Mouse (Mus musculus): ENCODE measurements around the gene Brox. TPM values are rescaled to one million over a fixed set of nuclear protein-coding genes. Genes with fewer than 3 reads are reported as not detected.
"Not testable (repeated sequence)": the region's sequence is repeated elsewhere in the genome, so short reads cannot be mapped to it uniquely, and the experiment has no call there.

The Brox gene
- polyA plus RNA-seq, 1 experiment, result 40.5 TPM

- Histone ChIP-seq H3K36me3 (ENCODE audit: control insufficient read depth, insufficient read depth, low read length, poor library complexity, severe bottlenecking) (peaks cover 16% of the 10 kb centered on the region), H3K4me1 (ENCODE audit: control insufficient read depth, insufficient read depth, low read length) (no peaks in the 10 kb centered on the region), H3K4me3 (ENCODE audit: low read depth, low read length) (no peak overlapping the region), H3K9me3 (replicated peaks; ENCODE audit: control insufficient read depth, insufficient read depth, low read length, poor library complexity, severe bottlenecking) (no peaks in the 10 kb centered on the region), H3K27ac (ENCODE audit: insufficient read depth, low read length) (no peak overlapping the region), H3K9ac (ENCODE audit: low read depth, poor library complexity, severe bottlenecking) (no peak overlapping the region), H3K27me3 (ENCODE audit: control insufficient read depth, insufficient read depth, low read length, poor library complexity, severe bottlenecking) (no peaks in the 10 kb centered on the region)
- TF ChIP-seq EP300 (IDR thresholded peaks at IDR 0.05; ENCODE audit: insufficient read depth, low read depth, low read length) (no peak), POLR2A (IDR thresholded peaks at IDR 0.05; ENCODE audit: insufficient read depth, low read length) (no peak)
These were observed 26.9 kb upstream of the Brox start for GRCm38 (mm10) chr1:183323923-183324322.

DNA sequence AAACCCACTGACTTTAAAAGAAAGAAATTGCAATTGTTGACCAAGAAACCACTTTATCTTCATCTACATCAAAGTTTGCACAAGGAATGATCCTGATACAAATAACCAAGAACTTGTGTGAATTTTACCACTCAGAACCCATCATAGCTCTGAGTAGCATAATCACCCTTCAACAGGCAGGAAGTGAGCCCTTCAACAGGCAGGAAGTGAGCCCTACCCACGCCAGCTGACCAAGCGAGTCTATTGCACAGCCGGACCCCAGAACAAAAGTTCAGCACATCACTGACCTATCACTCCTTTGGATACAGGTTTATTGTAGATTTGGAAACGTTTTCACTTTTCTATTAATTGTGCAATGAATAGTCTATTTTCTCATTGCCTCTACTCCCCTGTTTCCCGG lies 25.4 kb upstream of the Brox start:
- peaks cover 21% of the 10 kb centered on the region for H3K36me3 ChIP-seq (ENCODE audit: control insufficient read depth, insufficient read depth, low read length, poor library complexity, severe bottlenecking)
- H3K27ac ChIP-seq (ENCODE audit: insufficient read depth, low read length); H3K9me3 ChIP-seq (replicated peaks; ENCODE audit: control insufficient read depth, insufficient read depth, low read length, poor library complexity, severe bottlenecking); H3K27me3 ChIP-seq (ENCODE audit: control insufficient read depth, insufficient read depth, low read length, poor library complexity, severe bottlenecking); H3K9ac ChIP-seq (ENCODE audit: low read depth, poor library complexity, severe bottlenecking); H3K4me3 ChIP-seq (ENCODE audit: low read depth, low read length); H3K4me1 ChIP-seq (ENCODE audit: control insufficient read depth, insufficient read depth, low read length): not testable (repeated sequence)

DNA sequence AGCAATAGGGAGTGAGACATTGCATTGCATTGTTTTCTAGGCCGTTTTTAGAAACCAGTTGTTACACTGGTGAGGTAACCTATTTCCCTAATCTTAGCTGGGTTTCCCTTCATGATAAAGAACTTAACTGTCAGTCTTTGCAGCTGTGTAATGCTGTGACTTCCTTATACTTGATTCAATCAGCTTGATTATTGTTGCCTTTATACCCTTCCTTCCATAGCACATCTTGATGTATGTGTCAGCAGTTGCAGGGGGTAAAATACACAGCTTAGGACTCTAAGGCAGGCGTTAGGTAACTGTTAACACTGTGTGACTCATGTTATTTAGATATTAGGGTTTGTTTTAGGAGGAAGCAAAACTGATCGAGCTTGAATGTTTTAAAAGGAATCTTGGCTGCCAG lies 23.6 kb upstream of the Brox start:
- Histone ChIP-seq H3K4me3 (ENCODE audit: low read depth, low read length) (no peak overlapping the region), H3K36me3 (ENCODE audit: control insufficient read depth, insufficient read depth, low read length, poor library complexity, severe bottlenecking) (peaks cover 22% of the 10 kb centered on the region)

GRCm38 (mm10) chr1:183315783-183316182 lies 18.7 kb upstream of the Brox start:
- Histone ChIP-seq H3K36me3 (ENCODE audit: control insufficient read depth, insufficient read depth, low read length, poor library complexity, severe bottlenecking) (peaks cover 23% of the 10 kb centered on the region), H3K9ac (ENCODE audit: low read depth, poor library complexity, severe bottlenecking) (no peak overlapping the region), H3K27ac (ENCODE audit: insufficient read depth, low read length) (no peak overlapping the region), H3K4me1 (ENCODE audit: control insufficient read depth, insufficient read depth, low read length) (no peaks in the 10 kb centered on the region), H3K4me3 (ENCODE audit: low read depth, low read length) (no peak overlapping the region), H3K9me3 (replicated peaks; ENCODE audit: control insufficient read depth, insufficient read depth, low read length, poor library complexity, severe bottlenecking) (no peaks in the 10 kb centered on the region), H3K27me3 (ENCODE audit: control insufficient read depth, insufficient read depth, low read length, poor library complexity, severe bottlenecking) (no peaks in the 10 kb centered on the region)
- TF ChIP-seq CTCF (IDR thresholded peaks at IDR 0.05; ENCODE audit: low read depth, low read length) (no peak), EP300 (IDR thresholded peaks at IDR 0.05; ENCODE audit: insufficient read depth, low read depth, low read length) (no peak), POLR2A (IDR thresholded peaks at IDR 0.05; ENCODE audit: insufficient read depth, low read length) (no peak)

More for the DNA sequence above, 23.6 kb upstream of the Brox start:
- no peaks in the 10 kb centered on the region for H3K9me3 ChIP-seq (replicated peaks; ENCODE audit: control insufficient read depth, insufficient read depth, low read length, poor library complexity, severe bottlenecking)
- H3K9ac ChIP-seq (ENCODE audit: low read depth, poor library complexity, severe bottlenecking), result no peak overlapping the region
- TF ChIP-seq CTCF (IDR thresholded peaks at IDR 0.05; ENCODE audit: low read depth, low read length), result no peak
- TF ChIP-seq POLR2A (IDR thresholded peaks at IDR 0.05; ENCODE audit: insufficient read depth, low read length), result no peak
- TF ChIP-seq EP300 (IDR thresholded peaks at IDR 0.05; ENCODE audit: insufficient read depth, low read depth, low read length), result no peak
- H3K4me1 ChIP-seq (ENCODE audit: control insufficient read depth, insufficient read depth, low read length), result no peaks in the 10 kb centered on the region
- H3K27me3 ChIP-seq (ENCODE audit: control insufficient read depth, insufficient read depth, low read length, poor library complexity, severe bottlenecking), result no peaks in the 10 kb centered on the region
- H3K27ac ChIP-seq (ENCODE audit: insufficient read depth, low read length), result no peak overlapping the region

DNA sequence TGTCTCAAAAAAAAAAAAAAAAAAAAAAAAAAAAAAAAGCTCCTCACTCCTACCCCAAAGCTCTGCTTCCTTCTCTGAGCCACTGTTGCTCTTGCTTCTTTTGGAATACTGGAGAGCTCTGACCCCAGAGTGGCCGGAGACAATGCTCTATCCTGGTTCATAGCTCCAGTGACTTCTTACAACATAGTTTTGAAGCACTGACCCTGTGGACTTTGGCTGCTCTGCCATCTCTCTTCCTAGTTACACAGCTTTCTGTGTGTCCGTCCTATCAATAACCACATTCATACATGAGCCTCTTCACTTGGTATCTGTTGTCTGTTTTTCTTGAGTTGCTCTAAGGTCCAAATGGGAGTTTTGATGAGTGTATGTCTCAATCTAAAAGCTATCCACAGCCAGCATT lies 15.0 kb upstream of the Brox start:
- TF ChIP-seq CTCF (IDR thresholded peaks at IDR 0.05; ENCODE audit: low read depth, low read length) (no peak), POLR2A (IDR thresholded peaks at IDR 0.05; ENCODE audit: insufficient read depth, low read length) (no peak), EP300 (IDR thresholded peaks at IDR 0.05; ENCODE audit: insufficient read depth, low read depth, low read length) (no peak)
- no peaks in the 10 kb centered on the region for H3K9me3 ChIP-seq (replicated peaks; ENCODE audit: control insufficient read depth, insufficient read depth, low read length, poor library complexity, severe bottlenecking)
- H3K36me3 ChIP-seq (ENCODE audit: control insufficient read depth, insufficient read depth, low read length, poor library complexity, severe bottlenecking), result peaks cover 12% of the 10 kb centered on the region
- no peak overlapping the region for H3K4me3 ChIP-seq (ENCODE audit: low read depth, low read length)
- no peak overlapping the region for H3K27ac ChIP-seq (ENCODE audit: insufficient read depth, low read length)
- no peaks in the 10 kb centered on the region for H3K27me3 ChIP-seq (ENCODE audit: control insufficient read depth, insufficient read depth, low read length, poor library complexity, severe bottlenecking)
- no peaks in the 10 kb centered on the region for H3K4me1 ChIP-seq (ENCODE audit: control insufficient read depth, insufficient read depth, low read length)
- H3K9ac ChIP-seq (ENCODE audit: low read depth, poor library complexity, severe bottlenecking), result no peak overlapping the region

- not testable (repeated sequence) for H3K9me3 ChIP-seq (replicated peaks; ENCODE audit: control insufficient read depth, insufficient read depth, low read length, poor library complexity, severe bottlenecking); H3K27ac ChIP-seq (ENCODE audit: insufficient read depth, low read length); H3K9ac ChIP-seq (ENCODE audit: low read depth, poor library complexity, severe bottlenecking); H3K36me3 ChIP-seq (ENCODE audit: control insufficient read depth, insufficient read depth, low read length, poor library complexity, severe bottlenecking); H3K27me3 ChIP-seq (ENCODE audit: control insufficient read depth, insufficient read depth, low read length, poor library complexity, severe bottlenecking); H3K4me1 ChIP-seq (ENCODE audit: control insufficient read depth, insufficient read depth, low read length); H3K4me3 ChIP-seq (ENCODE audit: low read depth, low read length)
These were observed 12.5 kb upstream of the Brox start for GRCm38 (mm10) chr1:183309601-183310000.

DNA sequence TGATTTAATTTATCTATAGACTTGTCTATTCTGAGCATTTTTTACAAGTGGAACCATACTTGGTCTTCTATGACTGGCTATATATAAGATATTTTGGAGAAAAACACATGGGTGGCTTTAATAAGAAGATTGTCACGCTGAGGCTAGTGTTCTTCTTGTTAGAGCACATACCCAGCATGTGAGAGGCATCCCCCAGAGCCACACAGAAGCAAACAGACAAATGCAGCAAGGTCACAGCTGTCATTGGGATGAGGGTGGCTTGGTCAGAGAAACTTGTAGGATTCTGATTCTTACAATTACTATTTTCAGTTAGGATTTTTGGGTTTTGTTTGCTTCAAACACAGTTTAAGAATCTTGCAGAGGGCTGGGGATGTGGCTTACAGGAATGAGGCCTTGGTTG lies 11.4 kb upstream of the Brox start:
- H3K27me3 ChIP-seq (ENCODE audit: control insufficient read depth, insufficient read depth, low read length, poor library complexity, severe bottlenecking), result no peaks in the 10 kb centered on the region
- H3K4me3 ChIP-seq (ENCODE audit: low read depth, low read length), result no peak overlapping the region
- no peaks in the 10 kb centered on the region for H3K9me3 ChIP-seq (replicated peaks; ENCODE audit: control insufficient read depth, insufficient read depth, low read length, poor library complexity, severe bottlenecking)
- no peaks in the 10 kb centered on the region for H3K36me3 ChIP-seq (ENCODE audit: control insufficient read depth, insufficient read depth, low read length, poor library complexity, severe bottlenecking)
- no peak overlapping the region for H3K9ac ChIP-seq (ENCODE audit: low read depth, poor library complexity, severe bottlenecking)
- TF ChIP-seq POLR2A (IDR thresholded peaks at IDR 0.05; ENCODE audit: insufficient read depth, low read length) (no peak), EP300 (IDR thresholded peaks at IDR 0.05; ENCODE audit: insufficient read depth, low read depth, low read length) (no peak), CTCF (IDR thresholded peaks at IDR 0.05; ENCODE audit: low read depth, low read length) (no peak)
- no peaks in the 10 kb centered on the region for H3K4me1 ChIP-seq (ENCODE audit: control insufficient read depth, insufficient read depth, low read length)
- H3K27ac ChIP-seq (ENCODE audit: insufficient read depth, low read length), result no peak overlapping the region

Measured in ES-Bruce4 (cell line).